In the genomic region with DNA sequence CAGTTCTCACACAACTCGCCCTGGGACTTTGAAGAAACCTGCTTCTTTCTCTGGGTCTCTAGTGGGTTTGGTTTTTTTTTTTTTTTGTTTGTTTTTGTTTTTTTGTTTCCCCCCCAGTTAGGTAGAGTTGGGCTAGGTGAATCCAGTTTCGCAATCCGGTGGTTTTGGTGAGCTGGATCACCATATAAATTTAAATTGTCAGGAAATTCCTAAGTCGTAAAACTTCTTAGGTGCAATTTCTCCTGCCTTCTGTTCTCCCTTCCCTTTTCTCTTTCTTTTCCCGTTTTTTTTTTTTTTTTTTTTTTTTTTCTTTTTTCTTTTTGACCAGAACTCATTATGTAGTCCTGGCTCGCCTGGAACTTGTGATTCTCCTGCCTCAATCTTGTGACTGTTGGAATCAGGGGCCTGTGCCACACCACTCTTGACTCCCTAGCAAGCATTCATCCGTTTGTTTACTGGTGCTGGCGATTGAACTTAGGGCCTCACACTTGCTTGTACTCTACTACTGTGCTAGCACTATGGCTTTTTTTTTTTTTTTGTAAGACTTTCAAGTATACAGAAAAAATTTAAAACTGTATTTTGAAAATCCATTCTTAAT, we compare ENCODE assay signal across 8 mouse cellular contexts. TPM values are rescaled to one million over a fixed set of nuclear protein-coding genes. Genes with fewer than 3 reads are reported as not detected.
A peak's percentile ranks its signal among the peaks of the same experiment; 100 is the strongest.
DNase-seq lines count a peak whose midpoint lies in the region; ATAC-seq and TF ChIP-seq lines count a peak whose summit lies in the region.

No protein-coding gene starts in this region.

- H3K4me3 ChIP-seq in kidney, postnatal 0 days (replicated peaks; ENCODE audit: low read depth, low read length), result peak overlapping the region; percentile 88
- peak overlapping the region; percentile 90 for H3K4me3 ChIP-seq in hindbrain, embryonic 12.5 days
- H3K4me3 ChIP-seq in midbrain, embryonic 15.5 days, result peak overlapping the region; percentile 94

- 5% methylated on average over 8 of the region's 8 CpGs for WGBS in kidney, postnatal 0 days
- WGBS in hindbrain, embryonic 12.5 days, result 3% methylated on average over 8 of the region's 8 CpGs
- WGBS in midbrain, embryonic 15.5 days, result 9% methylated on average over 8 of the region's 8 CpGs

- H3K4me1 ChIP-seq in kidney, postnatal 0 days (replicated peaks; ENCODE audit: insufficient read depth, low read length), result no peaks in the 10 kb centered on the region
- H3K4me1 ChIP-seq in hindbrain, embryonic 12.5 days, result 0 out of 2 replicates have a peak, but pooled peaks cover 4% of the 10 kb centered on the region
- H3K4me1 ChIP-seq in midbrain, embryonic 15.5 days, result 0 out of 2 replicates have a peak, but pooled peaks cover 3% of the 10 kb centered on the region

- no peak for DNase-seq in kidney, postnatal 0 days (ENCODE audit: low spot score)
- DNase-seq in kidney, adult 18-20 months, result no peak
- DNase-seq in adipocyte (ENCODE audit: low spot score), result peak; percentile 79
- no peak for DNase-seq in left cerebral cortex, postnatal 25 days (ENCODE audit: low spot score in 2 of 2)
- DNase-seq in gastrocnemius, postnatal 36 days, result no peak
- no peak for DNase-seq in lung, postnatal 4 days

- peak overlapping the region; percentile 74 for H3K4me2 ChIP-seq in kidney, postnatal 0 days (ENCODE audit: low read length)
- H3K4me2 ChIP-seq in hindbrain, embryonic 12.5 days (replicated peaks), result peak overlapping the region; percentile 62
- peak overlapping the region; percentile 64 for H3K4me2 ChIP-seq in midbrain, embryonic 15.5 days

- TF ChIP-seq CTCF in kidney, postnatal 0 days (IDR thresholded peaks at IDR 0.05; ENCODE audit: low read depth), result no peak

- no peaks in the 10 kb centered on the region for H3K27me3 ChIP-seq in kidney, postnatal 0 days (ENCODE audit: insufficient read depth, low read length)
- peaks cover 24% of the 10 kb centered on the region for H3K27me3 ChIP-seq in hindbrain, embryonic 12.5 days
- H3K27me3 ChIP-seq in midbrain, embryonic 15.5 days (replicated peaks), result peaks cover 18% of the 10 kb centered on the region

- no peaks in the 10 kb centered on the region for H3K9me3 ChIP-seq in kidney, postnatal 0 days (replicated peaks; ENCODE audit: low read length)
- no peaks in the 10 kb centered on the region for H3K9me3 ChIP-seq in hindbrain, embryonic 12.5 days (replicated peaks)
- H3K9me3 ChIP-seq in midbrain, embryonic 15.5 days, result no peaks in the 10 kb centered on the region

- peak overlapping the region; percentile 84 for H3K9ac ChIP-seq in kidney, postnatal 0 days (ENCODE audit: low read depth, low read length)
- no peak overlapping the region; the same call in 1 of the 2 replicates for H3K9ac ChIP-seq in hindbrain, embryonic 12.5 days
- H3K9ac ChIP-seq in midbrain, embryonic 15.5 days, result peak overlapping the region; percentile 84

- intact Hi-C loops in left cerebral cortex, postnatal 25 days (cut with DNase I), result loop anchor here (5.0 kb wide), 1 partner anchor 121 kb away; no protein-coding TSS in a partner anchor
- intact Hi-C loops in gastrocnemius, postnatal 36 days (cut with DNase I), result no loop called here

- H3K36me3 ChIP-seq in kidney, postnatal 0 days (ENCODE audit: insufficient read depth, low read length), result no peaks in the 10 kb centered on the region
- peaks cover 3% of the 10 kb centered on the region; the same call in 1 of the 2 replicates for H3K36me3 ChIP-seq in hindbrain, embryonic 12.5 days
- H3K36me3 ChIP-seq in midbrain, embryonic 15.5 days (replicated peaks), result no peaks in the 10 kb centered on the region

- ATAC-seq in kidney, postnatal 0 days (replicated peaks; ENCODE audit: low FRiP score, low read depth), result no peak
- ATAC-seq in hindbrain, embryonic 12.5 days (ENCODE audit: low FRiP score), result no peak
- no peak for ATAC-seq in midbrain, embryonic 15.5 days (replicated peaks)

- H3K27ac ChIP-seq in kidney, postnatal 0 days, result peak overlapping the region; percentile 88; the same call in 1 of the 2 replicates
- H3K27ac ChIP-seq in hindbrain, embryonic 12.5 days, result no peak overlapping the region
- no peak overlapping the region for H3K27ac ChIP-seq in midbrain, embryonic 15.5 days

RNA-seq across cellular contexts. Expression of a gene that starts 1.0 kb away (rescaled TPM):
- 91.4 and 92.6 TPM in 2 replicates for polyA plus RNA-seq in kidney, postnatal 0 days (2015; fragmentation: Nextera tagmentation; extraction: Ambion mirVana)
- polyA plus RNA-seq in hindbrain, embryonic 12.5 days (2016; fragmentation: Nextera tagmentation; extraction: Ambion mirVana), result 37.9 and 42.5 TPM in 2 replicates
- 42.6 and 50.6 TPM in 2 replicates for polyA plus RNA-seq in midbrain, embryonic 15.5 days (2015; fragmentation: Nextera tagmentation; extraction: Ambion mirVana)
- 10 to 100 TPM; 35.3 to 36.2 TPM for total RNA-seq in left cerebral cortex, postnatal 25 days (2021)
- total RNA-seq in gastrocnemius, postnatal 36 days (2021), result 1 to 10 TPM; 2.7 to 3.2 TPM
